Mouse (Mus musculus): ENCODE results near the gene Slc25a4. TPM values are rescaled to one million over a fixed set of nuclear protein-coding genes. Genes with fewer than 3 reads are reported as not detected.

The Slc25a4 gene
- polyA plus RNA-seq, 2 experiments: 427 to 513 TPM

DNA sequence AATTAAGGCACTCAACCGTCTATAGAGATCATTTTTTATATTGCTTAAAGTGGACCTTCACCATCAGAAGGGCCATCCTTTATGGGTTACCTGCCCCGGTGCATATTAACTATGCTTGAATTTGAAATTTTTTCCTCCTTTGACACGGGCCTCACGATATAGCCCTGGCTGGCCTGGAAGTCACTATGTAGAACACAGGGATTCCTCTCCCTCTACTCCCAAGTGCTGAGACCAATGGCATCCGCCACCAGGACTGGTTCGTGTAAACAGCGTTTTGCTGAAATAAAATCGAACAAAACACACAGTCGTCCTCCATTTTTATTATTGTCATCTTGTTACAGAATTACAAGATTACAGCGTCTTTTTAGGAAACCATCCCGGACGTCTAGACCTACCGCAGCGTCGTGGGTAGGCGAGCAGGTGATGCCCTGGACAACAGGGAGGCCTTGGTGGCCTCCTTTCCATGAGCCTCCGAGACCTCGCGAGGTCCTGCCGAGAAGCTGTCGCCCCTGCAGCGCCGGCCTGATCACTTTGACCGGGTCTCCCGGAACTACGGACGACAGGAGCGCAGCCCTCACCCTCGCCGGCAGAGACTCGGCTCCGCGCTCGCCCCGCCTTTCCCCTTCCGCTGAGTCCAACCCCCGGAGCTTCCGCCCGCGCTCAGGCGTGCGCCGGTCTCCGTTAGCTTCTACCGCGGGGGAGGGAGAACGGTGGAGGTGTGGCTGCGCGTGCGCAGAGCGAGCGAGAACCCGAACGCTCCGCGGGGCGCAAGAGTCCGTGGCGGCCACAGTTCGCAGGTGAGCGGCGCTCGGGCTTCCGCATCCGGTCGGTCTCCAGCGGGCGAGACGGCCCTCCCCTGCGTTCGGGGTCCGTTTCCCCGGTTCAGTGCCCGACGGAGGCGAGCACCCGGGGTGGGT lies 47.9 kb downstream of the Slc25a4 start:
- H3K4me2 ChIP-seq (replicated peaks; ENCODE audit: low read depth, low read length, severe bottlenecking): peak overlapping the region; percentile 79
- peaks cover 6% of the 10 kb centered on the region for H3K4me1 ChIP-seq (ENCODE audit: control insufficient read depth, insufficient read depth, low read length)
- H3K9ac ChIP-seq (ENCODE audit: low read depth, low read length, severe bottlenecking): peak overlapping the region; percentile 89
- H3K4me3 ChIP-seq (replicated peaks; ENCODE audit: low read length): peak overlapping the region; percentile 76
- peak overlapping the region; percentile 73 for H3K27ac ChIP-seq (replicated peaks; ENCODE audit: low read depth, low read length)
- no peaks in the 10 kb centered on the region for H3K36me3 ChIP-seq (ENCODE audit: control insufficient read depth, insufficient read depth, low read length)
- peak; percentile 97 for ATAC-seq (ENCODE audit: low FRiP score, low read depth)
- peak; percentile 98 for TF ChIP-seq POLR2A (IDR thresholded peaks at IDR 0.05; ENCODE audit: borderline replicate concordance, extremely low read depth, insufficient read depth, insufficient read length)
- DNase-seq (ENCODE audit: low spot score): peak; percentile 92
- H3K27me3 ChIP-seq (ENCODE audit: control insufficient read depth, insufficient read depth, low read length): no peaks in the 10 kb centered on the region
- no peaks in the 10 kb centered on the region for H3K9me3 ChIP-seq (ENCODE audit: control insufficient read depth, low read length)
- WGBS: 3% methylated on average over 77 of the region's 77 CpGs

Small RNA genes within 50 kb of the gene (microRNA-seq; reads per million reads assigned to microRNA genes)
- not detected for gene Gm23812

Other genes starting within 250 kb of the Slc25a4 start
- gene 1700029J07Rik, start 236.0 kb downstream of the Slc25a4 start, polyA plus RNA-seq (2012; rRNA removed): 2.6 and 5.2 TPM in 2 replicates
- 1.9 and 2.5 TPM in 2 replicates for gene 1700029J07Rik, start 236.0 kb downstream of the Slc25a4 start, polyA plus RNA-seq (2014; fragmentation: Nextera tagmentation; extraction: Ambion mirVana)
- 51.5 and 62.3 TPM in 2 replicates for gene Ufsp2, start 235.8 kb downstream of the Slc25a4 start, polyA plus RNA-seq (2012; rRNA removed)
- gene Ufsp2, start 235.8 kb downstream of the Slc25a4 start, polyA plus RNA-seq (2014; fragmentation: Nextera tagmentation; extraction: Ambion mirVana): 81.9 and 92.5 TPM in 2 replicates
- gene Lrp2bp, start 212.0 kb downstream of the Slc25a4 start, polyA plus RNA-seq (2012; rRNA removed): 0.24 and 0.29 TPM in 2 replicates
- gene Lrp2bp, start 212.0 kb downstream of the Slc25a4 start, polyA plus RNA-seq (2014; fragmentation: Nextera tagmentation; extraction: Ambion mirVana): 0.40 and 0.53 TPM in 2 replicates
- gene Ankrd37, start 205.6 kb downstream of the Slc25a4 start, polyA plus RNA-seq (2012; rRNA removed): 10.9 and 17.2 TPM in 2 replicates
- gene Ankrd37, start 205.6 kb downstream of the Slc25a4 start, polyA plus RNA-seq (2014; fragmentation: Nextera tagmentation; extraction: Ambion mirVana): 18.7 and 19.4 TPM in 2 replicates
- gene Cfap97, start 59.5 kb downstream of the Slc25a4 start, polyA plus RNA-seq (2012; rRNA removed): 13.6 and 14.6 TPM in 2 replicates
- 24.2 and 28.5 TPM in 2 replicates for gene Cfap97, start 59.5 kb downstream of the Slc25a4 start, polyA plus RNA-seq (2014; fragmentation: Nextera tagmentation; extraction: Ambion mirVana)
- gene Snx25, start 59.1 kb downstream of the Slc25a4 start, polyA plus RNA-seq (2012; rRNA removed): 10.2 and 13.8 TPM in 2 replicates
- 10.5 and 13.5 TPM in 2 replicates for gene Snx25, start 59.1 kb downstream of the Slc25a4 start, polyA plus RNA-seq (2014; fragmentation: Nextera tagmentation; extraction: Ambion mirVana)
- 0.05 TPM in 1 of 2 replicates, not detected in the other for gene Helt, start 83.4 kb upstream of the Slc25a4 start, polyA plus RNA-seq (2012; rRNA removed)
- not detected in 2 replicates for gene Helt, start 83.4 kb upstream of the Slc25a4 start, polyA plus RNA-seq (2014; fragmentation: Nextera tagmentation; extraction: Ambion mirVana)